Mouse (Mus musculus) testis, adult 2 months (tissue): Measurements from ENCODE around the gene Megf8. TPM values are rescaled to one million over a fixed set of nuclear protein-coding genes. Genes with fewer than 3 reads are reported as not detected.

Experiments used
- H3K27ac ChIP-seq: fragments of 200-500 bp; 2 replicates; pipeline ENCODE4 v1.5.1; 2012; ENCODE audit warnings: low read depth, low read length; ENCODE audit not compliant: control insufficient read depth, insufficient read depth
- H3K27me3 ChIP-seq: fragments of 200-500 bp; 2 replicates; pipeline ENCODE4 v1.6.1; 2012; ENCODE audit warnings: mild to moderate bottlenecking, low read length, moderate library complexity; ENCODE audit not compliant: control insufficient read depth, insufficient read depth
- H3K36me3 ChIP-seq: fragments of 200-500 bp; 2 replicates; pipeline ENCODE4 v1.6.1; 2012; ENCODE audit warnings: mild to moderate bottlenecking, low read length; ENCODE audit not compliant: control insufficient read depth, insufficient read depth
- H3K4me1 ChIP-seq: fragments of 200-500 bp; 2 replicates; pipeline ENCODE4 v1.6.1; 2012; ENCODE audit warnings: low read length; ENCODE audit not compliant: control insufficient read depth, insufficient read depth
- H3K4me3 ChIP-seq: fragments of 200-500 bp; 2 replicates; pipeline ENCODE4 v1.5.1; 2012; ENCODE audit warnings: low read depth, mild to moderate bottlenecking, low read length, moderate library complexity, mixed read lengths; ENCODE audit not compliant: control insufficient read depth
- CTCF ChIP-seq: fragments of 200-500 bp; IDR thresholded peaks from 2 replicates; pipeline ENCODE4 v1.5.1; 2012; ENCODE audit warnings: low read depth, mild to moderate bottlenecking, inconsistent platforms, low read length, moderate library complexity; ENCODE audit not compliant: control insufficient read depth, insufficient read depth, insufficient replicate concordance
- POLR2A ChIP-seq: fragments of 200-500 bp; IDR thresholded peaks from 2 replicates; pipeline ENCODE4 v1.6.1; 2012; ENCODE audit warnings: low read depth, mild to moderate bottlenecking, inconsistent platforms, low read length, moderate library complexity; ENCODE audit not compliant: control insufficient read depth
- polyA plus RNA-seq: library from polyadenylated mRNA; depleted of rRNA; stranded (reverse); fragments of >200 nt; gene quantifications from 2 replicates; pipeline ENCODE4 v1.2.3, GENCODE M21; 2012

Gene Megf8
- polyA plus RNA-seq, 1 experiment, result 17.0 TPM

GRCm38 (mm10) chr7:25286989-25287388 lies 30.0 kb upstream of the Megf8 start:
- Histone ChIP-seq H3K4me1 (peaks cover 14% of the 10 kb centered on the region), H3K36me3 (peaks cover 5% of the 10 kb centered on the region), H3K27ac (no peak overlapping the region), H3K27me3 (no peaks in the 10 kb centered on the region), H3K4me3 (no peak overlapping the region)
- TF ChIP-seq CTCF, result peak; percentile 19; the same call in 1 of the 2 replicates
- no peak for TF ChIP-seq POLR2A

- TF ChIP-seq POLR2A (no peak), CTCF (no peak)
- Histone ChIP-seq H3K27ac (no peak overlapping the region), H3K36me3 (peaks cover 5% of the 10 kb centered on the region), H3K27me3 (no peaks in the 10 kb centered on the region), H3K4me1 (peaks cover 10% of the 10 kb centered on the region), H3K4me3 (no peak overlapping the region)
Measured at GRCm38 (mm10) chr7:25288011-25288410, 29.0 kb upstream of the Megf8 start.

- peaks cover 3% of the 10 kb centered on the region for H3K4me1 ChIP-seq
- H3K4me3 ChIP-seq, result no peak overlapping the region
- no peaks in the 10 kb centered on the region for H3K27me3 ChIP-seq
- H3K36me3 ChIP-seq, result peaks cover 5% of the 10 kb centered on the region
- no peak overlapping the region for H3K27ac ChIP-seq
- TF ChIP-seq CTCF (no peak), POLR2A (no peak)
Measured at GRCm38 (mm10) chr7:25288721-25289120, 28.2 kb upstream of the Megf8 start.

- peaks cover 3% of the 10 kb centered on the region for H3K36me3 ChIP-seq
- no peak overlapping the region for H3K27ac ChIP-seq
- no peaks in the 10 kb centered on the region for H3K27me3 ChIP-seq
- no peak for TF ChIP-seq POLR2A
- TF ChIP-seq CTCF, result no peak
- H3K4me3 ChIP-seq, result no peak overlapping the region
- no peaks in the 10 kb centered on the region for H3K4me1 ChIP-seq
Measured at GRCm38 (mm10) chr7:25289925-25290324, 27.0 kb upstream of the Megf8 start.

GRCm38 (mm10) chr7:25290463-25290862 lies 26.5 kb upstream of the Megf8 start:
- no peak for TF ChIP-seq POLR2A
- TF ChIP-seq CTCF, result no peak
- Histone ChIP-seq H3K36me3 (peaks cover 3% of the 10 kb centered on the region), H3K27me3 (no peaks in the 10 kb centered on the region), H3K4me1 (no peaks in the 10 kb centered on the region), H3K4me3 (no peak overlapping the region), H3K27ac (no peak overlapping the region)

GRCm38 (mm10) chr7:25290911-25291310 lies 26.1 kb upstream of the Megf8 start:
- no peak overlapping the region for H3K4me3 ChIP-seq
- H3K36me3 ChIP-seq, result peaks cover 3% of the 10 kb centered on the region
- no peaks in the 10 kb centered on the region for H3K27me3 ChIP-seq
- TF ChIP-seq CTCF (no peak), POLR2A (no peak)
- no peak overlapping the region for H3K27ac ChIP-seq
- H3K4me1 ChIP-seq, result no peaks in the 10 kb centered on the region

GRCm38 (mm10) chr7:25292107-25292506 lies 24.9 kb upstream of the Megf8 start:
- H3K36me3 ChIP-seq, result peaks cover under 1% of the 10 kb centered on the region
- no peaks in the 10 kb centered on the region for H3K27me3 ChIP-seq
- H3K4me3 ChIP-seq, result no peak overlapping the region
- H3K27ac ChIP-seq, result no peak overlapping the region
- peaks cover 4% of the 10 kb centered on the region for H3K4me1 ChIP-seq
- TF ChIP-seq CTCF, result no peak
- no peak for TF ChIP-seq POLR2A

GRCm38 (mm10) chr7:25293191-25293739 lies 23.7 kb upstream of the Megf8 start:
- no peak overlapping the region for H3K4me3 ChIP-seq
- TF ChIP-seq POLR2A (no peak), CTCF (no peak)
- peaks cover 11% of the 10 kb centered on the region for H3K4me1 ChIP-seq
- no peaks in the 10 kb centered on the region for H3K27me3 ChIP-seq
- H3K36me3 ChIP-seq, result no peaks in the 10 kb centered on the region; the same call in 1 of the 2 replicates
- no peak overlapping the region for H3K27ac ChIP-seq
